Mouse (Mus musculus) intestine, embryonic 16.5 days (tissue): ENCODE measurements around the gene Gabrr3. TPM values are rescaled to one million over a fixed set of nuclear protein-coding genes. Genes with fewer than 3 reads are reported as not detected.

Experiments used
- ATAC-seq: fragments of 200-750 bp; cut with Nextera tagmentation; 2 replicates; pipeline ENCODE4 v1.8.0; 2017; ENCODE audit warnings: moderate TSS enrichment, moderate library complexity
- H3K27ac ChIP-seq: fragments of 300-500 bp; sonication (generic); 2 replicates; pipeline ENCODE4 v1.5.1; 2014; ENCODE audit warnings: mild to moderate bottlenecking, low read length
- H3K27me3 ChIP-seq: fragments of 300-500 bp; sonication (generic); replicated peaks from 2 replicates; pipeline ENCODE4 v1.6.1; 2014; ENCODE audit warnings: low read length, control low read depth, mixed read lengths; ENCODE audit not compliant: control insufficient read depth, insufficient read depth
- H3K36me3 ChIP-seq: fragments of 300-500 bp; sonication (generic); 2 replicates; pipeline ENCODE4 v1.6.1; 2014; ENCODE audit warnings: low read length, control low read depth; ENCODE audit not compliant: control insufficient read depth, insufficient read depth
- H3K4me1 ChIP-seq: fragments of 300-500 bp; sonication (generic); 2 replicates; pipeline ENCODE4 v1.6.1; 2014; ENCODE audit warnings: low read length, control low read depth, mixed read lengths; ENCODE audit not compliant: control insufficient read depth, insufficient read depth
- H3K4me2 ChIP-seq: fragments of 300-500 bp; sonication (generic); 2 replicates; pipeline ENCODE4 v1.6.1; 2014; ENCODE audit warnings: low read depth, low read length, control low read depth
- H3K4me3 ChIP-seq: fragments of 300-500 bp; sonication (generic); 2 replicates; pipeline ENCODE4 v1.5.1; 2014; ENCODE audit warnings: mild to moderate bottlenecking, low read length
- H3K9ac ChIP-seq: fragments of 300-500 bp; sonication (generic); 2 replicates; pipeline ENCODE4 v1.6.1; 2014; ENCODE audit warnings: low read depth, low read length
- H3K9me3 ChIP-seq: fragments of 300-500 bp; sonication (generic); 2 replicates; pipeline ENCODE4 v1.6.1; 2016; ENCODE audit warnings: low read length, control low read depth; ENCODE audit not compliant: control insufficient read depth
- WGBS: fragments of 180-500 bp; shearing (Covaris S2); extraction: QIAGEN DNeasy Blood & Tissue Kit; methylation state at CpG from one replicate; pipeline ENCODE4 v1.1.7; 2014; 5-methylcytosine and 5-hydroxymethylcytosine counted together
- polyA plus RNA-seq: library from polyadenylated mRNA; unstranded; fragments of >200 nt; fragmentation: Nextera tagmentation; extraction: Ambion mirVana; gene quantifications from 2 replicates; pipeline ENCODE4 v1.2.1, GENCODE M21; 2015

The Gabrr3 gene
- not detected in 2 replicates for polyA plus RNA-seq

- Histone ChIP-seq H3K4me2 (no peak within 1 kb of the TSS), H3K9ac (no peak within 1 kb of the TSS), H3K27me3 (no peaks in the 10 kb centered on the region), H3K4me1 (0 out of 2 replicates have a peak, but pooled peaks cover 2% of the 10 kb centered on the region), H3K27ac (no peak within 1 kb of the TSS), H3K9me3 (no peaks in the 10 kb centered on the region), H3K4me3 (no peak within 1 kb of the TSS), H3K36me3 (no peaks in the 10 kb centered on the region)
- no peak for ATAC-seq
- 77% methylated on average over 5 of the region's 5 CpGs for WGBS
Observed at GRCm38 (mm10) chr16:59407032-59407431, at the start of gene Gabrr3. Gene Gabrr3, plus strand, starts transcription at chr16:59407332.

GRCm38 (mm10) chr16:59363893-59364292, 43.2 kb upstream of the Gabrr3 start, which contains the start of gene Olfr209:
Gene Olfr209, minus strand, starts transcription at chr16:59363993.
- 72% methylated on average over 2 of the region's 2 CpGs for WGBS
- H3K4me1 ChIP-seq: no peaks in the 10 kb centered on the region

GRCm38 (mm10) chr16:59393300-59393699, 13.8 kb upstream of the Gabrr3 start:
- Histone ChIP-seq H3K9ac (no peak overlapping the region), H3K27ac (no peak overlapping the region), H3K36me3 (no peaks in the 10 kb centered on the region), H3K27me3 (no peaks in the 10 kb centered on the region), H3K4me1 (no peaks in the 10 kb centered on the region), H3K4me2 (no peak overlapping the region), H3K4me3 (no peak overlapping the region), H3K9me3 (peaks cover 3% of the 10 kb centered on the region; the same call in 1 of the 2 replicates)
- no peak for ATAC-seq
- WGBS: 54% methylated on average over 3 of the region's 3 CpGs

More at GRCm38 (mm10) chr16:59363893-59364292, 43.2 kb upstream of the Gabrr3 start, which contains the start of gene Olfr209:
- no peaks in the 10 kb centered on the region for H3K27me3 ChIP-seq
- ATAC-seq: no peak
- no peaks in the 10 kb centered on the region for H3K9me3 ChIP-seq
- H3K27ac ChIP-seq: no peak within 1 kb of the TSS
- H3K4me3 ChIP-seq: no peak within 1 kb of the TSS
- H3K4me2 ChIP-seq: no peak within 1 kb of the TSS
- H3K9ac ChIP-seq: no peak within 1 kb of the TSS
- H3K36me3 ChIP-seq: no peaks in the 10 kb centered on the region

- H3K27ac ChIP-seq: no peak overlapping the region
- H3K36me3 ChIP-seq: no peaks in the 10 kb centered on the region
- peaks cover 3% of the 10 kb centered on the region; the same call in 1 of the 2 replicates for H3K9me3 ChIP-seq
- 78% methylated on average over 7 of the region's 7 CpGs for WGBS
- no peak overlapping the region for H3K9ac ChIP-seq
- no peak overlapping the region for H3K4me3 ChIP-seq
- 0 out of 2 replicates have a peak, but pooled peaks cover 2% of the 10 kb centered on the region for H3K4me1 ChIP-seq
- H3K4me2 ChIP-seq: no peak overlapping the region
- no peaks in the 10 kb centered on the region for H3K27me3 ChIP-seq
- ATAC-seq: no peak
Observed at GRCm38 (mm10) chr16:59401102-59401501, 6.0 kb upstream of the Gabrr3 start.

GRCm38 (mm10) chr16:59401985-59402384, 5.1 kb upstream of the Gabrr3 start:
- 0 out of 2 replicates have a peak, but pooled peaks cover 2% of the 10 kb centered on the region for H3K4me1 ChIP-seq
- no peak overlapping the region for H3K27ac ChIP-seq
- WGBS: 75% methylated on average over 4 of the region's 4 CpGs
- H3K9ac ChIP-seq: no peak overlapping the region
- no peak overlapping the region for H3K4me2 ChIP-seq
- no peaks in the 10 kb centered on the region for H3K27me3 ChIP-seq
- peaks cover 3% of the 10 kb centered on the region; the same call in 1 of the 2 replicates for H3K9me3 ChIP-seq
- no peak overlapping the region for H3K4me3 ChIP-seq
- H3K36me3 ChIP-seq: no peaks in the 10 kb centered on the region
- ATAC-seq: no peak

GRCm38 (mm10) chr16:59403684-59404083, 3.4 kb upstream of the Gabrr3 start:
- no peak overlapping the region for H3K4me3 ChIP-seq
- no peak overlapping the region for H3K4me2 ChIP-seq
- 12% methylated on average over 4 of the region's 4 CpGs for WGBS
- 0 out of 2 replicates have a peak, but pooled peaks cover 2% of the 10 kb centered on the region for H3K4me1 ChIP-seq
- H3K9ac ChIP-seq: no peak overlapping the region
- H3K9me3 ChIP-seq: no peaks in the 10 kb centered on the region
- no peaks in the 10 kb centered on the region for H3K36me3 ChIP-seq
- no peaks in the 10 kb centered on the region for H3K27me3 ChIP-seq
- no peak overlapping the region for H3K27ac ChIP-seq
- ATAC-seq: peak; percentile 80

GRCm38 (mm10) chr16:59404798-59405197, 2.3 kb upstream of the Gabrr3 start:
- Histone ChIP-seq H3K27me3 (no peaks in the 10 kb centered on the region), H3K27ac (no peak overlapping the region), H3K4me2 (no peak overlapping the region), H3K9me3 (no peaks in the 10 kb centered on the region), H3K36me3 (no peaks in the 10 kb centered on the region), H3K4me1 (0 out of 2 replicates have a peak, but pooled peaks cover 2% of the 10 kb centered on the region), H3K4me3 (no peak overlapping the region), H3K9ac (no peak overlapping the region)
- ATAC-seq: no peak
- 56% methylated on average over 9 of the region's 9 CpGs for WGBS

GRCm38 (mm10) chr16:59409341-59409748, 2.2 kb downstream of the Gabrr3 start:
- no peak for ATAC-seq
- no peak overlapping the region for H3K4me3 ChIP-seq
- no peak overlapping the region for H3K27ac ChIP-seq
- H3K4me2 ChIP-seq: no peak overlapping the region
- WGBS: 67% methylated on average over 15 of the region's 15 CpGs
- no peaks in the 10 kb centered on the region for H3K36me3 ChIP-seq
- H3K9ac ChIP-seq: no peak overlapping the region
- no peaks in the 10 kb centered on the region for H3K27me3 ChIP-seq
- H3K4me1 ChIP-seq: no peaks in the 10 kb centered on the region
- H3K9me3 ChIP-seq: no peaks in the 10 kb centered on the region

GRCm38 (mm10) chr16:59409800-59410199, 2.7 kb downstream of the Gabrr3 start:
- WGBS: 67% methylated on average over 2 of the region's 2 CpGs
- H3K9ac ChIP-seq: no peak overlapping the region
- no peaks in the 10 kb centered on the region for H3K36me3 ChIP-seq
- H3K27me3 ChIP-seq: no peaks in the 10 kb centered on the region
- H3K4me3 ChIP-seq: no peak overlapping the region
- no peak for ATAC-seq
- H3K27ac ChIP-seq: no peak overlapping the region
- no peaks in the 10 kb centered on the region for H3K4me1 ChIP-seq
- no peaks in the 10 kb centered on the region for H3K9me3 ChIP-seq
- H3K4me2 ChIP-seq: no peak overlapping the region

GRCm38 (mm10) chr16:59413475-59413874, 6.3 kb downstream of the Gabrr3 start:
- Histone ChIP-seq H3K9me3 (no peaks in the 10 kb centered on the region), H3K36me3 (no peaks in the 10 kb centered on the region), H3K4me2 (no peak overlapping the region), H3K9ac (no peak overlapping the region), H3K27me3 (no peaks in the 10 kb centered on the region), H3K4me3 (no peak overlapping the region), H3K4me1 (no peaks in the 10 kb centered on the region), H3K27ac (no peak overlapping the region)
- ATAC-seq: no peak
- 53% methylated on average over 4 of the region's 4 CpGs for WGBS
